Mouse (Mus musculus): ENCODE data around the gene Denr. TPM values are rescaled to one million over a fixed set of nuclear protein-coding genes. Genes with fewer than 3 reads are reported as not detected.
A peak's percentile ranks its signal among the peaks of the same experiment; 100 is the strongest.

Gene Denr
- polyA plus RNA-seq, 1 experiment from 2014 or later = 89.2 TPM

DNA sequence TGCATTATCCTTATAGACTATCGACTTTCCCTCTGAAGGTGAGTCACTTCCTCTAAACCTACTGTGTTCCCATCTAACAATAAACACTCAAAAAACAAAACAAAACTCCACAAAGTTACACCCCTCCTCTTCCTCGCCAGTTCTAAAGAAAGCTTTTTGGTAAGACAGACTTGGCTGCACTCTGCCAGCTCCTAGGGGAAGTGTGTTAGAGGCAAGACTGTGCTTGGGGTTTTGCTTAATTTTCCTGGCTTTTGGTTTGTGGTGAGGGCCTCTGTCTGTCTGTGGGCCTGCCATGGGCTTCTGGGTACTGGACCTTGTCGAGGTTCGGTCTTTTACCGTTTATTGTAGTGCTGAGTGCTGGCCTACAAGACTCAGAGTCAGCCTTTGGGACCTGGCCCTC is 32.8 kb upstream of the Denr start:
- no peak for ATAC-seq (ENCODE audit: insufficient number of reproducible peaks, insufficient read depth, low FRiP score, low read depth)

DNA sequence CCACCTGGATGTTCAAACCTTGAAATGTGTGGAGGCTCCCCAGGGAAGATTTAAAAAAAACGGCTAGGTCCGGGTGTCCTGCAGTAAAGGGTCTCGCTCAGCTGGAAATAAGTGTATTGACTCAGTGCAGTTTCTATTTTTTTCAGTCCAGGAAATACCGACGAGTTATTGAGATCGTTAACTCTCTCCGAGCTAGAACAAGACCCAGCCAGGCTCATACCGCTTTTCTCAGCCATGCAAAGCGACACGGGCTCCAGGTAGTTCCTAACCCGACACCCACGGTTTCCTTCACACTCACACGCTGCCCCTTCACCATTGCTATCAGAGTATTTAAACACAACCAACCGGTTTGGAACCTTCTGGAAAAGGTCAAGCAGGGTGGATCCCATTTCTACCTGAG is 28.9 kb upstream of the Denr start:
- no peaks in the 10 kb centered on the region for H3K36me3 ChIP-seq (ENCODE audit: control insufficient read depth, insufficient read depth, low read length)
- peaks cover 0 to 7% of the 10 kb centered on the region in 2 experiments; a peak in 1 of 4 replicates for H3K4me1 ChIP-seq (ENCODE audit: control insufficient read depth in 2 of 2, insufficient read depth in 2 of 2, low read length in 2 of 2)
- ATAC-seq (ENCODE audit: insufficient number of reproducible peaks, insufficient read depth, low FRiP score, low read depth) = no peak
- no peak overlapping the region for H3K4me3 ChIP-seq (ENCODE audit: control insufficient read depth in 1 of 2, insufficient read depth in 1 of 2, low read depth in 1 of 2, low read length in 2 of 2)
- no peak overlapping the region for H3K27ac ChIP-seq (replicated peaks in 1 of 2; ENCODE audit: control insufficient read depth in 1 of 2, insufficient read depth in 1 of 2, low read depth in 2 of 2, low read length in 2 of 2)
- H3K9ac ChIP-seq (ENCODE audit: low read length) = no peak overlapping the region
- no peak overlapping the region for H3K4me2 ChIP-seq (ENCODE audit: low read length)
- no peaks in the 10 kb centered on the region for H3K9me3 ChIP-seq (ENCODE audit: control insufficient read depth, low read length)
- 66% methylated on average over 14 of the region's 14 CpGs for WGBS
- H3K27me3 ChIP-seq (ENCODE audit: control insufficient read depth, insufficient read depth, low read length) = 0 out of 2 replicates have a peak, but pooled peaks cover 3% of the 10 kb centered on the region

More for the DNA sequence above, 32.8 kb upstream of the Denr start:
- Histone ChIP-seq H3K27ac (replicated peaks in 1 of 2; ENCODE audit: control insufficient read depth in 1 of 2, insufficient read depth in 1 of 2, low read depth in 2 of 2, low read length in 2 of 2) (no peak overlapping the region), H3K36me3 (ENCODE audit: control insufficient read depth, insufficient read depth, low read length) (no peaks in the 10 kb centered on the region), H3K4me3 (ENCODE audit: control insufficient read depth in 1 of 2, insufficient read depth in 1 of 2, low read depth in 1 of 2, low read length in 2 of 2) (no peak overlapping the region), H3K9ac (ENCODE audit: low read length) (no peak overlapping the region), H3K4me2 (ENCODE audit: low read length) (no peak overlapping the region), H3K27me3 (ENCODE audit: control insufficient read depth, insufficient read depth, low read length) (0 out of 2 replicates have a peak, but pooled peaks cover 3% of the 10 kb centered on the region), H3K9me3 (ENCODE audit: control insufficient read depth, low read length) (no peaks in the 10 kb centered on the region), H3K4me1 (ENCODE audit: control insufficient read depth in 2 of 2, insufficient read depth in 2 of 2, low read length in 2 of 2) (no peaks in the 10 kb centered on the region)
- WGBS = 80% methylated on average over 5 of the region's 5 CpGs

DNA sequence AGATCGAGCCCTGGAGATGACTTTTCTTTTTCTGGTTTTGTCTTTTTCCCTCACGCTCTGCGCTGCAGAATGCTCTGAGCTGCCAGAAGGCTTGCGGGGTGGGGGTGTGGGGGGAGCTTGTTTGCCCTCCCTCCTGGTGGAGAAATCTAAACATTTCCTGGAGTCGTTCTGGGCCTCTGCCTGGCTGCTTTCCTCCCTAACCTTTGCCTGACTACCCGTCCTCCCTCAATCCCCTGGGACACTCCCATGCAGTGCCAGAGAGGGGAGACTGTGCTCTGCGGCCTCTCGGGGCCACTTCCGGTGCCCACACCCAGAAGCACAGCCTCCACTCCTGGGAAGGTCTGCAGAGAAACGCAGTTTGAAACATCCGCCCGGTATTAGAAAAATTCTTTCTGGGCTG is 27.0 kb upstream of the Denr start, which contains the start of gene Hcar1:
Gene Hcar1, minus strand, starts transcription at position 93 of the 400 bp plus-strand sequence.
- Histone ChIP-seq H3K36me3 (ENCODE audit: control insufficient read depth, insufficient read depth, low read length) (no peaks in the 10 kb centered on the region), H3K27me3 (ENCODE audit: control insufficient read depth, insufficient read depth, low read length) (0 out of 2 replicates have a peak, but pooled peaks cover 3% of the 10 kb centered on the region), H3K4me2 (ENCODE audit: low read length) (0 out of 2 replicates have a peak within 1 kb of the TSS, but pooled peaks have one; percentile 16), H3K9me3 (ENCODE audit: control insufficient read depth, low read length) (no peaks in the 10 kb centered on the region), H3K4me3 (ENCODE audit: control insufficient read depth in 1 of 2, insufficient read depth in 1 of 2, low read depth in 1 of 2, low read length in 2 of 2) (no peak within 1 kb of the TSS), H3K4me1 (ENCODE audit: control insufficient read depth in 2 of 2, insufficient read depth in 2 of 2, low read length in 2 of 2) (peaks cover 0 to 7% of the 10 kb centered on the region in 2 experiments; a peak in 1 of 4 replicates), H3K9ac (ENCODE audit: low read length) (no peak within 1 kb of the TSS), H3K27ac (replicated peaks in 1 of 2; ENCODE audit: control insufficient read depth in 1 of 2, insufficient read depth in 1 of 2, low read depth in 2 of 2, low read length in 2 of 2) (no peak within 1 kb of the TSS)
- 51% methylated on average over 12 of the region's 12 CpGs for WGBS
- ATAC-seq (ENCODE audit: insufficient number of reproducible peaks, insufficient read depth, low FRiP score, low read depth) = no peak

DNA sequence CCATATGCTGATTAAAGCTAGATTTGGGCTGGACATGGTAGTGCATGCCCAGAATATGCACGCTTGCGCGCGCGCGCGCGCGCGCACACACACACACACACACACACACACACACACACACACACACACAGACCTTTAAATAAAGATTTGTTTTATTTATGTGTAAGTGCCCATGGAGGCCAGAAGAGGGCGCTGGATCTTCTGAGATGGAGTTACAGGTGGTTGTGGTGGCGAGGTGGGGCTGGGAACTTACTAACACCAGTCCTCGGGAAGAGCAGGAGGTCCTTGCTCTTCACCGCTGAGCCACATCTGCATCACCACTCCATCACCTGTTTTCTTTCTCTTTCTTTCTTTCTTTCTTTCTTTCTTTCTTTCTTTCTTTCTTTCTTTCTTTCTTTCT is 26.2 kb upstream of the Denr start:
- no peaks in the 10 kb centered on the region for H3K36me3 ChIP-seq (ENCODE audit: control insufficient read depth, insufficient read depth, low read length)
- no peak for ATAC-seq (ENCODE audit: insufficient number of reproducible peaks, insufficient read depth, low FRiP score, low read depth)
- H3K27ac ChIP-seq (replicated peaks in 1 of 2; ENCODE audit: control insufficient read depth in 1 of 2, insufficient read depth in 1 of 2, low read depth in 2 of 2, low read length in 2 of 2) = no peak overlapping the region
- no peak overlapping the region for H3K4me3 ChIP-seq (ENCODE audit: control insufficient read depth in 1 of 2, insufficient read depth in 1 of 2, low read depth in 1 of 2, low read length in 2 of 2)
- H3K9me3 ChIP-seq (ENCODE audit: control insufficient read depth, low read length) = no peaks in the 10 kb centered on the region
- H3K4me2 ChIP-seq (ENCODE audit: low read length) = no peak overlapping the region
- H3K9ac ChIP-seq (ENCODE audit: low read length) = no peak overlapping the region
- WGBS = 85% methylated on average over 14 of the region's 14 CpGs
- 0 out of 2 replicates have a peak, but pooled peaks cover 3% of the 10 kb centered on the region for H3K27me3 ChIP-seq (ENCODE audit: control insufficient read depth, insufficient read depth, low read length)
- H3K4me1 ChIP-seq (ENCODE audit: control insufficient read depth in 2 of 2, insufficient read depth in 2 of 2, low read length in 2 of 2) = peaks cover 0 to 7% of the 10 kb centered on the region in 2 experiments; a peak in 1 of 4 replicates

DNA sequence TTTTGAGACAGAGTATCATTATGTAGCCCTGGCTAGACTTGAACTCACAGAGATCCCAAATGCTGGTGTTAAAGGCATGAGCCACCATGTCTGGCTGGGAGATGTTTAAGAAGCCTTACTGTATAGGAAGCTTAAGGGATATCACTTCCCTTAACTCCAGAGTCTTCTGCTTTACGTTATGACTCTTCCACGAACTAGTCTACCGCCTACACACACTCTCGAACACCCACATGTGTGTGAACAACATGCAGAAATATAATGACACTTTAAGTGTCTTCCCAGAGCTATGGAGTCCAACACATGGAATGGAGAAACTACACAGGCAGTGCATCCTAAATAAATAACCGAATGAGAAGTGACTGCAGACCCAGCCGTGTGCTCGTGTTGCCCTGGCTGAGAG is 23.1 kb upstream of the Denr start:
- Histone ChIP-seq H3K27me3 (ENCODE audit: control insufficient read depth, insufficient read depth, low read length) (0 out of 2 replicates have a peak, but pooled peaks cover 3% of the 10 kb centered on the region), H3K4me1 (ENCODE audit: control insufficient read depth in 2 of 2, insufficient read depth in 2 of 2, low read length in 2 of 2) (peaks cover 0 to 7% of the 10 kb centered on the region in 2 experiments; a peak in 1 of 4 replicates), H3K4me3 (ENCODE audit: control insufficient read depth in 1 of 2, insufficient read depth in 1 of 2, low read depth in 1 of 2, low read length in 2 of 2) (no peak overlapping the region), H3K27ac (replicated peaks in 1 of 2; ENCODE audit: control insufficient read depth in 1 of 2, insufficient read depth in 1 of 2, low read depth in 2 of 2, low read length in 2 of 2) (no peak overlapping the region), H3K4me2 (ENCODE audit: low read length) (no peak overlapping the region), H3K36me3 (ENCODE audit: control insufficient read depth, insufficient read depth, low read length) (no peaks in the 10 kb centered on the region), H3K9me3 (ENCODE audit: control insufficient read depth, low read length) (no peaks in the 10 kb centered on the region), H3K9ac (ENCODE audit: low read length) (no peak overlapping the region)
- 71% methylated on average over 7 of the region's 7 CpGs for WGBS
- ATAC-seq (ENCODE audit: insufficient number of reproducible peaks, insufficient read depth, low FRiP score, low read depth) = no peak

DNA sequence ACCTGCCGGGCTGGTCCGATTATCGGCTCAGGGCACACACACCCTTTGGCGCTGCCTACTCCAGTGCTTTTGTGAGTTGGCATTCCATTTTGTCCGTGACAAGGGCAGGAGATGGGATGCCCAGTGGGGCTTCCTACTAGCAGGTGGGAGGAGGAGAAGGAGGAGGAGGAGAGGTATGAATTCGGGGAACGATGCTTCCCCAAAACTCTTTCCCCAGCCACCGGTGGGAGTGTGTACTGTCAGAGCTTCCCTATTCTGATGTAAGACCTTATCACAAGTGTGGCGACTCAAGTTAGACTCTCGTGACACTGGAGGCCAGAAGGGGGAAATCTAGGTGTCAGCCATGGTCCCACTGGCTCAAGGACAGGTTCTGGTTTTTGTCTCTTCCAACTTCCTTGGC is 22.6 kb upstream of the Denr start:
- peaks cover 0 to 7% of the 10 kb centered on the region in 2 experiments; a peak in 1 of 4 replicates for H3K4me1 ChIP-seq (ENCODE audit: control insufficient read depth in 2 of 2, insufficient read depth in 2 of 2, low read length in 2 of 2)
- no peaks in the 10 kb centered on the region for H3K9me3 ChIP-seq (ENCODE audit: control insufficient read depth, low read length)
- H3K27ac ChIP-seq (replicated peaks in 1 of 2; ENCODE audit: control insufficient read depth in 1 of 2, insufficient read depth in 1 of 2, low read depth in 2 of 2, low read length in 2 of 2) = no peak overlapping the region
- WGBS = 61% methylated on average over 10 of the region's 10 CpGs
- no peak overlapping the region for H3K4me2 ChIP-seq (ENCODE audit: low read length)
- H3K9ac ChIP-seq (ENCODE audit: low read length) = no peak overlapping the region
- no peak overlapping the region for H3K4me3 ChIP-seq (ENCODE audit: control insufficient read depth in 1 of 2, insufficient read depth in 1 of 2, low read depth in 1 of 2, low read length in 2 of 2)
- ATAC-seq (ENCODE audit: insufficient number of reproducible peaks, insufficient read depth, low FRiP score, low read depth) = no peak
- no peaks in the 10 kb centered on the region for H3K36me3 ChIP-seq (ENCODE audit: control insufficient read depth, insufficient read depth, low read length)
- no peaks in the 10 kb centered on the region for H3K27me3 ChIP-seq (ENCODE audit: control insufficient read depth, insufficient read depth, low read length)

DNA sequence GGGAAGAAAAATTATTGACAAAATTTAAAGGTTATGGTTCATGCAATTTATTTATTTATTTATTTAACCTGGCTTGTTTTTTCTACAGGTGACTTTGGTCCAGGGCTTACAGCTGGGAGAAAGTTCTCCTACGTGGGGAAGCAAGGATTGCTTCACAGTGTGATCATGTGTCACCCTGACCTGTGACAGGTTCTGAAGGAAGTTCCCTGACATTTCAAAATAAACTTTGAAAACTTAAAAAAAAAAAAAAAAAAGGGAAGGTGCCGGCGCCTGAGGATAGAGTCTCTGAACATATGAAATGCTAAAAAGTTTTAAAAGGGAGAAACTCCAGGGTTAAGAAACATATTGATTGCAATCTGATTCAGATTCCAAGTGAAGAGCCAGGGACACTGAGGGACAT is 20.6 kb upstream of the Denr start:
- ATAC-seq (ENCODE audit: insufficient number of reproducible peaks, insufficient read depth, low FRiP score, low read depth) = no peak
- WGBS = 68% methylated on average over 3 of the region's 3 CpGs

DNA sequence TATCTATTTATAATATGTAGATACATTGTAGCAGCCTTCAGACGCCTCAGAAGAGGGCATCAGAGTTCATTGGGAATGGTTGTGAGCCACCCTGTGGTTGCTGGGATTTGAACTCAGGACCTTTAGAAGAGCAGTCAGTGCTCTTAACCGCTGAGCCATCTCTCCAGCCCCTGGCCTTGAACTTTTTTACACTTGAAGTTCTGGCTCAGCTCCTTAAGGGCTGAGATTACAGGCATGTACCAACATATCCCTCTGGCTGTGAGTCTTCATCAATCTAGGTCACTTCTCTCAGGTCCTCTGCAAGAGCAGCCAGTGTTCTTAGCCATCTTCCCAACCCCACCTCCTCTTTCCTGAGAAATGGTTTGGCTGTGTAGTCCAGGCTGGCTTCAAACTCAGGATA is 16.7 kb upstream of the Denr start:
- Histone ChIP-seq H3K9me3 (ENCODE audit: control insufficient read depth, low read length) (no peaks in the 10 kb centered on the region), H3K9ac (ENCODE audit: low read length) (no peak overlapping the region), H3K27me3 (ENCODE audit: control insufficient read depth, insufficient read depth, low read length) (no peaks in the 10 kb centered on the region), H3K36me3 (ENCODE audit: control insufficient read depth, insufficient read depth, low read length) (no peaks in the 10 kb centered on the region), H3K4me2 (ENCODE audit: low read length) (no peak overlapping the region), H3K27ac (replicated peaks in 1 of 2; ENCODE audit: control insufficient read depth in 1 of 2, insufficient read depth in 1 of 2, low read depth in 2 of 2, low read length in 2 of 2) (no peak overlapping the region), H3K4me1 (ENCODE audit: control insufficient read depth in 2 of 2, insufficient read depth in 2 of 2, low read length in 2 of 2) (peaks cover 0 to 3% of the 10 kb centered on the region in 2 experiments; a peak in 1 of 4 replicates), H3K4me3 (ENCODE audit: control insufficient read depth in 1 of 2, insufficient read depth in 1 of 2, low read depth in 1 of 2, low read length in 2 of 2) (no peak overlapping the region)
- no peak for ATAC-seq (ENCODE audit: insufficient number of reproducible peaks, insufficient read depth, low FRiP score, low read depth)
- 73% methylated on average over 2 of the region's 2 CpGs for WGBS

More for the DNA sequence above, 20.6 kb upstream of the Denr start:
- Histone ChIP-seq H3K27ac (replicated peaks in 1 of 2; ENCODE audit: control insufficient read depth in 1 of 2, insufficient read depth in 1 of 2, low read depth in 2 of 2, low read length in 2 of 2) (no peak overlapping the region), H3K9ac (ENCODE audit: low read length) (no peak overlapping the region), H3K4me1 (ENCODE audit: control insufficient read depth in 2 of 2, insufficient read depth in 2 of 2, low read length in 2 of 2) (no peaks in the 10 kb centered on the region), H3K4me2 (ENCODE audit: low read length) (no peak overlapping the region), H3K27me3 (ENCODE audit: control insufficient read depth, insufficient read depth, low read length) (no peaks in the 10 kb centered on the region), H3K36me3 (ENCODE audit: control insufficient read depth, insufficient read depth, low read length) (no peaks in the 10 kb centered on the region), H3K4me3 (ENCODE audit: control insufficient read depth in 1 of 2, insufficient read depth in 1 of 2, low read depth in 1 of 2, low read length in 2 of 2) (no peak overlapping the region), H3K9me3 (ENCODE audit: control insufficient read depth, low read length) (no peaks in the 10 kb centered on the region)
